Comparison of ENCODE assay signal across 20 mouse cellular contexts in the genomic region with DNA sequence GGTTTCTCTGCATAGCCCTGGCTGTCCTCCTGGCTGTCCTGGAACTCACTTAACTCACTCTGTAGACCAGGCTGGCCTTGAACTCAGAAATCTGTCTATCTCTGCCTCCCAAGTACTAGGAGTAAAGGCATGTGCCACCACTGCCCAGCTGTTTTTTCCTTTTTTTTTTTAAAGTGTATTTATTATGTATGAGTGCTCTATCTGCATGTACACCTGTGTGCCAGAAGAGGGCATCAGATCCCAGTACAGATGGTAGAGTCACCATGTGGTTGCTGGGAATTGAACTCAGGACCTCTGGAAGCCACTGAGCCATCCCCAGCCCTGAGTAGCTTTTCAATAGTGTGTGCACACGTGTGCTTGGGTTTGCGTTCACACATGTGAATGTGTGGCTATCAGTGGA.
DNase-seq lines count a peak whose midpoint lies in the region; ATAC-seq and TF ChIP-seq lines count a peak whose summit lies in the region.
"Had no signal": no experiment of that assay in that cellular context is flagged by ENCODE, and none has a peak within 500 bp of the region (broad histone marks: within the 10 kb centered on the region; RNA-seq: fewer than 3 reads in every experiment).

No protein-coding gene starts in this region.

- WGBS in kidney, postnatal 0 days, result 98% methylated on average over 2 of the region's 2 CpGs
- WGBS in midbrain, postnatal 0 days, result 93% methylated on average over 2 of the region's 2 CpGs
- 92% methylated on average over 2 of the region's 2 CpGs for WGBS in midbrain, embryonic 10.5 days

- no peak overlapping the region for H3K4me2 ChIP-seq in kidney, postnatal 0 days (ENCODE audit: low read length)
- no peak overlapping the region for H3K4me2 ChIP-seq in midbrain, postnatal 0 days (ENCODE audit: low read depth, low read length, poor library complexity, severe bottlenecking)
- H3K4me2 ChIP-seq: forebrain, embryonic 13.5 days; heart, embryonic 11.5 days; liver, embryonic 13.5 days; midbrain, embryonic 12.5 days had no signal

- H3K9ac ChIP-seq in kidney, postnatal 0 days (ENCODE audit: low read depth, low read length), result no peak overlapping the region
- no peak overlapping the region for H3K9ac ChIP-seq in midbrain, postnatal 0 days (replicated peaks; ENCODE audit: low read length, poor library complexity, severe bottlenecking)
- no peak overlapping the region for H3K9ac ChIP-seq in MEL (ENCODE audit: control insufficient read depth, low read depth, low read length, poor library complexity, severe bottlenecking)
- H3K9ac ChIP-seq: forebrain, embryonic 13.5 days; liver, embryonic 13.5 days; midbrain, embryonic 12.5 days had no signal

- TF ChIP-seq CTCF in kidney, postnatal 0 days (IDR thresholded peaks at IDR 0.05; ENCODE audit: low read depth), result peak; percentile 29; the same call in 1 of the 2 replicates
- TF ChIP-seq CTCF in midbrain, postnatal 0 days (IDR thresholded peaks at IDR 0.05), result peak; percentile 19; the same call in 1 of the 2 replicates
- TF ChIP-seq CTCF in MEL (IDR thresholded peaks at IDR 0.05 in 2 of 3, conservative IDR thresholded peaks at IDR 0.05 in 1 of 3; ENCODE audit: control insufficient read depth in 1 of 3, insufficient read depth in 1 of 3, low read depth in 2 of 3, low read length in 3 of 3, poor library complexity in 1 of 3, severe bottlenecking in 1 of 3), result peak in 2 of 3 experiments; percentile 22 to 29; a peak in 3 of 6 replicates

- no peaks in the 10 kb centered on the region for H3K79me2 ChIP-seq in MEL (ENCODE audit: control insufficient read depth, insufficient read depth, low read length, poor library complexity)

- no peaks in the 10 kb centered on the region for H3K27me3 ChIP-seq in kidney, postnatal 0 days (ENCODE audit: insufficient read depth, low read length)
- no peaks in the 10 kb centered on the region for H3K27me3 ChIP-seq in midbrain, postnatal 0 days (ENCODE audit: insufficient read depth, low read length)
- no peaks in the 10 kb centered on the region for H3K27me3 ChIP-seq in midbrain, embryonic 10.5 days (ENCODE audit: low read depth, poor library complexity, severe bottlenecking)
- no peaks in the 10 kb centered on the region for H3K27me3 ChIP-seq in MEL (ENCODE audit: control insufficient read depth in 1 of 2, insufficient read depth in 2 of 2, low read length in 2 of 2)
- H3K27me3 ChIP-seq: forebrain, embryonic 13.5 days; liver, embryonic 13.5 days; midbrain, embryonic 12.5 days had no signal

- H3K9me3 ChIP-seq in kidney, postnatal 0 days (replicated peaks; ENCODE audit: low read length), result no peaks in the 10 kb centered on the region
- H3K9me3 ChIP-seq in midbrain, postnatal 0 days (ENCODE audit: low read length), result no peaks in the 10 kb centered on the region
- H3K9me3 ChIP-seq in midbrain, embryonic 10.5 days (replicated peaks), result no peaks in the 10 kb centered on the region
- H3K9me3 ChIP-seq in MEL (replicated peaks; ENCODE audit: insufficient read depth, low read length), result no peaks in the 10 kb centered on the region
- H3K9me3 ChIP-seq: forebrain, embryonic 13.5 days; hindbrain, embryonic 10.5 days; liver, embryonic 13.5 days; midbrain, embryonic 12.5 days had no signal

- no peak for ATAC-seq in kidney, postnatal 0 days (replicated peaks; ENCODE audit: low FRiP score, low read depth)
- no peak for ATAC-seq in midbrain, postnatal 0 days (ENCODE audit: low FRiP score)
- ATAC-seq: forebrain, embryonic 13.5 days had no signal

- DNase-seq in kidney, postnatal 0 days (ENCODE audit: low spot score), result no peak
- DNase-seq in kidney, postnatal 25 days, result no peak
- DNase-seq in midbrain, postnatal 0 days (ENCODE audit: low spot score), result no peak
- no peak for DNase-seq in midbrain, embryonic 10.5 days (ENCODE audit: low spot score)
- DNase-seq in MEL (ENCODE audit: low read depth, low spot score), result peak; percentile 25
- no peak for DNase-seq in right cerebral cortex, postnatal 10 days (ENCODE audit: low spot score in 2 of 2)
- DNase-seq in heart, adult 18-20 months, result no peak
- DNase-seq: adrenal gland, postnatal 25 days; cerebellum, adult 8-10 months; kidney, adult 8-10 months; kidney, postnatal 14 days; liver, embryonic 13.5 days; right cerebral cortex, postnatal 25 days; spleen, adult 18-20 months; thymus, postnatal 14 days had no signal

- H3K4me1 ChIP-seq in kidney, postnatal 0 days (replicated peaks; ENCODE audit: insufficient read depth, low read length), result no peaks in the 10 kb centered on the region
- H3K4me1 ChIP-seq in midbrain, postnatal 0 days (ENCODE audit: insufficient read depth, low read length), result no peaks in the 10 kb centered on the region
- peaks cover 13% of the 10 kb centered on the region for H3K4me1 ChIP-seq in midbrain, embryonic 10.5 days
- no peaks in the 10 kb centered on the region for H3K4me1 ChIP-seq in MEL (ENCODE audit: control insufficient read depth in 1 of 2, insufficient read depth in 2 of 2, low read length in 2 of 2)
- H3K4me1 ChIP-seq: liver, embryonic 13.5 days; midbrain, embryonic 12.5 days had no signal

- 0 out of 2 replicates have a peak, but pooled peaks cover 3% of the 10 kb centered on the region for H3K36me3 ChIP-seq in kidney, postnatal 0 days (ENCODE audit: insufficient read depth, low read length)
- H3K36me3 ChIP-seq in midbrain, postnatal 0 days (ENCODE audit: insufficient read depth, low read length), result no peaks in the 10 kb centered on the region
- H3K36me3 ChIP-seq in midbrain, embryonic 10.5 days, result no peaks in the 10 kb centered on the region
- no peaks in the 10 kb centered on the region for H3K36me3 ChIP-seq in MEL (ENCODE audit: control insufficient read depth in 1 of 2, insufficient read depth in 2 of 2, low read length in 2 of 2)
- H3K36me3 ChIP-seq: G1E; hindbrain, embryonic 10.5 days; liver, embryonic 13.5 days; midbrain, embryonic 12.5 days had no signal

- H3K27ac ChIP-seq in kidney, postnatal 0 days, result no peak overlapping the region
- no peak overlapping the region for H3K27ac ChIP-seq in midbrain, postnatal 0 days (ENCODE audit: low read depth, low read length)
- no peak overlapping the region for H3K27ac ChIP-seq in midbrain, embryonic 10.5 days (replicated peaks)
- no peak overlapping the region for H3K27ac ChIP-seq in MEL (ENCODE audit: control insufficient read depth, low read depth, low read length)
- H3K27ac ChIP-seq: forebrain, embryonic 13.5 days; hindbrain, embryonic 10.5 days; liver, embryonic 13.5 days; midbrain, embryonic 12.5 days had no signal

- no peak for TF ChIP-seq EP300 in MEL (IDR thresholded peaks at IDR 0.05; ENCODE audit: low read depth in 1 of 2, low read length in 2 of 2)

- no peak overlapping the region for H3K4me3 ChIP-seq in kidney, postnatal 0 days (replicated peaks; ENCODE audit: low read depth, low read length)
- no peak overlapping the region for H3K4me3 ChIP-seq in midbrain, postnatal 0 days (ENCODE audit: low read depth, low read length)
- H3K4me3 ChIP-seq in midbrain, embryonic 10.5 days, result no peak overlapping the region
- H3K4me3 ChIP-seq in MEL (ENCODE audit: control insufficient read depth in 1 of 2, insufficient read depth in 1 of 2, low read depth in 2 of 2, low read length in 2 of 2), result no peak overlapping the region
- H3K4me3 ChIP-seq: forebrain, embryonic 13.5 days; hindbrain, embryonic 10.5 days; liver, embryonic 13.5 days; midbrain, embryonic 12.5 days had no signal

- TF ChIP-seq RAD21 in MEL (IDR thresholded peaks at IDR 0.05; ENCODE audit: low read depth, low read length), result no peak; the same call in none of the 2 replicates

- no peak for TF ChIP-seq POLR2A in MEL (IDR thresholded peaks at IDR 0.05; ENCODE audit: control insufficient read depth in 1 of 2, insufficient read depth in 1 of 2, low read depth in 1 of 2, low read length in 2 of 2, poor library complexity in 1 of 2)

TF ChIP-seq in MEL, 35 proteins besides CTCF, POLR2A, EP300 and RAD21:
- TF ChIP-seq USF2 (IDR thresholded peaks at IDR 0.05; ENCODE audit: borderline replicate concordance in 1 of 2, insufficient read depth in 1 of 2, low read depth in 1 of 2, low read length in 2 of 2) (no peak), USF1 (IDR thresholded peaks at IDR 0.05; ENCODE audit: low read depth, low read length) (no peak), MAX (IDR thresholded peaks at IDR 0.05; ENCODE audit: low read length) (no peak), MAZ (IDR thresholded peaks at IDR 0.05; ENCODE audit: low read depth, low read length) (no peak), UBTF (IDR thresholded peaks at IDR 0.05; ENCODE audit: borderline replicate concordance, insufficient read depth, low read depth, low read length) (no peak), ZC3H11A (IDR thresholded peaks at IDR 0.05; ENCODE audit: low read depth, low read length) (no peak), SMC3 (IDR thresholded peaks at IDR 0.05; ENCODE audit: low read depth, low read length) (peak; percentile 28)
TF ChIP-seq in MEL: peak in this region for 1.
